Mouse (Mus musculus) E14TG2a.4 (cell line): ENCODE data around the gene Btg3.

ENCODE experiments used
- CTCF ChIP-seq: conservative IDR thresholded peaks from 2 replicates; pipeline ENCODE4 v1.5.1; 2014; ENCODE audit warnings: low read length
- NANOG ChIP-seq: IDR thresholded peaks from 2 replicates; pipeline ENCODE4 v1.6.1; 2014; ENCODE audit warnings: borderline replicate concordance, low read length, mixed read lengths
- POU5F1 ChIP-seq: IDR thresholded peaks from 2 replicates; pipeline ENCODE4 v1.6.1; 2014; ENCODE audit warnings: low read length, borderline replicate concordance

DNA sequence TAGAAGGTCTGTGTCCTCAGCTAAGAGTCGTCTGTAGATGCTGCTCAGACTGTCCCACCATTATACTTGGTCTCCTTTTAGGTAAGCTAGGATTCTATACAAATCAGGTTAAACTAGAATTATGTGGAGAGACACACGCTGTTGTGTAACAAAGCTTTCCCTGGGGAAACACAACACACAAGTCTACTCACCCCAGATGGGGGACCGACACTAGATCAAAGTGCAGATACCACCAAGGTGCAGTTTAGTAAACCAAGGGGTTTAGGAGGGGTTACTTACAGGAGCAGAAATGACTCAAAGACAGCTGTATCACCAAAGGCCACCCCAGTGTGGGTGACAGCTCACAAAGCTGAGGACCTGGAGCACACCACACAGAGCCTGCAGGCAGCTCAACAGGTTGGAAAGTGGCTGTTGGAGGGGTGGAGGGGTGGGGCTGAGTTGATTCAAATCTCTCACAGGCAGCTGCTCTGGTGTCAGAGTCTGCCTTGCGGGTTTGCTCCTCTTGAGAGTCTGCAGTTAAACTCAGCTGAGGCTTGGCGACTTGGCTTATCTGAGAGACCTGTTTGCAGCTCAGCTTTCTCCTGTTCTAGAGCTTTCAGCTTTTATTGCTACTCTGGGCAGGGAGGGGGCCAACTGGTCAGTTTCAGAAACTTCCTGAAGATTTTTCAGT lies 82.3 kb downstream of the Btg3 start:
- no peak for TF ChIP-seq CTCF
- TF ChIP-seq NANOG, result no peak
- no peak for TF ChIP-seq POU5F1
